Mouse (Mus musculus) lung, embryonic 15.5 days (tissue): Measurements from ENCODE around the gene Espn. TPM values are rescaled to one million over a fixed set of nuclear protein-coding genes. Genes with fewer than 3 reads are reported as not detected.

Source experiments
- ATAC-seq: fragments of 200-750 bp; cut with Nextera tagmentation; 2 replicates; pipeline ENCODE4 v1.8.0; 2017; ENCODE audit warnings: moderate number of reproducible peaks, borderline replicate concordance; ENCODE audit not compliant: low FRiP score, low TSS enrichment; ENCODE audit errors: extremely low read depth
- H3K27ac ChIP-seq: fragments of 300-500 bp; sonication (generic); 2 replicates; pipeline ENCODE4 v1.5.1; 2015; ENCODE audit warnings: moderate library complexity, mild to moderate bottlenecking, inconsistent platforms
- H3K27me3 ChIP-seq: fragments of 300-500 bp; sonication (generic); 2 replicates; pipeline ENCODE4 v1.6.1; 2015; ENCODE audit warnings: inconsistent platforms
- H3K36me3 ChIP-seq: fragments of 300-500 bp; sonication (generic); 2 replicates; pipeline ENCODE4 v1.6.1; 2015; ENCODE audit warnings: inconsistent platforms
- H3K4me1 ChIP-seq: fragments of 300-500 bp; sonication (generic); 2 replicates; pipeline ENCODE4 v1.6.1; 2015; ENCODE audit warnings: inconsistent platforms
- H3K4me2 ChIP-seq: fragments of 300-500 bp; sonication (generic); 2 replicates; pipeline ENCODE4 v1.6.1; 2015; ENCODE audit warnings: inconsistent platforms, mild to moderate bottlenecking, moderate library complexity
- H3K4me3 ChIP-seq: fragments of 300-500 bp; sonication (generic); 2 replicates; pipeline ENCODE4 v1.5.1; 2015; ENCODE audit warnings: mild to moderate bottlenecking, inconsistent platforms
- H3K9ac ChIP-seq: fragments of 300-500 bp; sonication (generic); 2 replicates; pipeline ENCODE4 v1.6.1; 2015; ENCODE audit warnings: inconsistent platforms
- H3K9me3 ChIP-seq: fragments of 300-500 bp; sonication (generic); 2 replicates; pipeline ENCODE4 v1.6.1; 2016; ENCODE audit warnings: inconsistent platforms
- WGBS: fragments of 180-500 bp; shearing (Covaris S2); methylation state at CpG from one replicate; pipeline ENCODE4 v1.1.7; 2015; 5-methylcytosine and 5-hydroxymethylcytosine counted together
- polyA plus RNA-seq: library from polyadenylated mRNA; unstranded; fragments of >200 nt; fragmentation: Nextera tagmentation; extraction: Ambion mirVana; gene quantifications from 2 replicates; pipeline ENCODE4 v1.2.1, GENCODE M21; 2015

Espn gene
- polyA plus RNA-seq, 1 experiment from 2014 or later, result 11.4 TPM

DNA sequence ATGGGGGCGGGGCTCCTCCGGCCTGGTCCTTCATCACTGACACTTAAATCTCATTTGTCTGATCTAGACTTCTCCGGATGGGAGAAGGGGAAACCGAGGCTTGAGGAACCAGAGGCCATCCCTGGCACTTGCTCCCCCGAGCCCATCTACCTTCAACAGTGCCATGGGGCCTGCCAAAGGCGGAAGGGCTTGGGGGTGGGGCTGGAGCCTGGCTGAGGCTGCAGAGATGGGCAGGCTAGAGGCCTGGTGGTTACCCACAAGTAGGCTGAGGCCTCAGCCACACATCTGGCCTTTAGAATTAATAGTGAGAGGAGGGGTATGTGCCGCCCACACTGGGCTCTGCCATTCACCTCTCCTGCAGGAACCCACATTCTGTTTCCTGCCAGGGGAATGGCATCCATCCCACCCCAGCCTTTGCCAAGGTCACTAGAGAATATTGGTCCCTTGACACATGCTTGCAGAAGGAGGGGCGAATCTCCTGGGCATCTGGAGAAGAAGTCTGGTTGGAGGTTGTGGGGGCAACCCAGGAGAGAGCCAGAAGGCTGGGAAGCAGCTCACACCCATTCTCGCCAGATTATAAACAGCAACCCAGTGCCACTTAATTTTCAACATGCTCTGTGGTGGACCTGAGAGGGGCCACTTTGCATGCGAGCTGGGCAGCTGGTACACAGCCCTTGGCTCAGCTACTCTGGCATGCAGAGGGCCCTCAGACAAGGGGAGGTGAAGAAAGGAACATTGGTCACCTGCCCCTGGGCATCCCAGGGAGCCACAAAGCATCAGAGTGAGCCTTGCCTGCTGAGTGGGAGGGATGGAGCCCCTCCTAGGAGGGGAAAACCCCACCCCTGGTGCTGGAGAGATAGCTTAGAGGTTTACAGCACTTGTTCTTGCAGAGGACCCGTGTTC lies 81.4 kb downstream of the Espn start:
- Histone ChIP-seq H3K27ac (0 out of 2 replicates have a peak overlapping the region, but pooled peaks have one; percentile 72), H3K4me2 (no peak overlapping the region), H3K4me3 (no peak overlapping the region), H3K9me3 (no peaks in the 10 kb centered on the region), H3K36me3 (no peaks in the 10 kb centered on the region), H3K27me3 (no peaks in the 10 kb centered on the region), H3K4me1 (peaks cover 24% of the 10 kb centered on the region), H3K9ac (no peak overlapping the region)
- ATAC-seq, result no peak
- 66% methylated on average over 11 of the region's 11 CpGs for WGBS

Other genes starting within 250 kb of the Espn start
- 58.9 and 64.4 TPM in 2 replicates for gene Dnajc11, start 218.7 kb downstream of the Espn start, polyA plus RNA-seq
- 40.7 and 41.1 TPM in 2 replicates for gene Thap3, start 163.4 kb downstream of the Espn start, polyA plus RNA-seq
- 28.5 and 29.7 TPM in 2 replicates for gene Phf13, start 156.1 kb downstream of the Espn start, polyA plus RNA-seq
- gene Klhl21, start 143.6 kb downstream of the Espn start, polyA plus RNA-seq, result 15.3 and 16.1 TPM in 2 replicates
- gene Zbtb48, start 124.7 kb downstream of the Espn start, polyA plus RNA-seq, result 19.0 and 21.2 TPM in 2 replicates
- 0.40 and 0.42 TPM in 2 replicates for gene Tas1r1, start 113.8 kb downstream of the Espn start, polyA plus RNA-seq
- gene Nol9, start 113.0 kb downstream of the Espn start, polyA plus RNA-seq, result 29.4 and 31.1 TPM in 2 replicates
- gene Plekhg5, start 79.9 kb downstream of the Espn start, polyA plus RNA-seq, result 18.9 and 22.3 TPM in 2 replicates
- gene Tnfrsf25, start 36.4 kb downstream of the Espn start, polyA plus RNA-seq, result 1.1 and 1.5 TPM in 2 replicates
- gene Hes2, start 6.5 kb upstream of the Espn start, polyA plus RNA-seq, result 0.26 and 0.61 TPM in 2 replicates
- gene Acot7, start 25.8 kb upstream of the Espn start, polyA plus RNA-seq, result 67.6 and 72.5 TPM in 2 replicates
- gene Gpr153, start 121.9 kb upstream of the Espn start, polyA plus RNA-seq, result 14.9 and 15.2 TPM in 2 replicates
- not detected in 2 replicates for gene Hes3, start 139.3 kb upstream of the Espn start, polyA plus RNA-seq
- 25.2 and 26.0 TPM in 2 replicates for gene Icmt, start 144.9 kb upstream of the Espn start, polyA plus RNA-seq
- gene Rnf207, start 166.6 kb upstream of the Espn start, polyA plus RNA-seq, result 2.9 and 3.3 TPM in 2 replicates
- gene Rpl22, start 173.4 kb upstream of the Espn start, polyA plus RNA-seq, result 354 and 364 TPM in 2 replicates
- gene Chd5, start 186.3 kb upstream of the Espn start, polyA plus RNA-seq, result 0.03 and 0.10 TPM in 2 replicates